Mouse (Mus musculus): Measurements from ENCODE around the gene Bag6. TPM values are rescaled to one million over a fixed set of nuclear protein-coding genes. Genes with fewer than 3 reads are reported as not detected.

Bag6 gene
- total RNA-seq (2017) = 58.8 and 103 TPM in 2 replicates

- peak; percentile 78 for ATAC-seq (replicated peaks; ENCODE audit: low read depth, poor library complexity, severe bottlenecking)
Measured at GRCm38 (mm10) chr17:35134801-35135590, at the start of gene Bag6. Gene Bag6, plus strand, starts transcription at chr17:35135178.

DNA sequence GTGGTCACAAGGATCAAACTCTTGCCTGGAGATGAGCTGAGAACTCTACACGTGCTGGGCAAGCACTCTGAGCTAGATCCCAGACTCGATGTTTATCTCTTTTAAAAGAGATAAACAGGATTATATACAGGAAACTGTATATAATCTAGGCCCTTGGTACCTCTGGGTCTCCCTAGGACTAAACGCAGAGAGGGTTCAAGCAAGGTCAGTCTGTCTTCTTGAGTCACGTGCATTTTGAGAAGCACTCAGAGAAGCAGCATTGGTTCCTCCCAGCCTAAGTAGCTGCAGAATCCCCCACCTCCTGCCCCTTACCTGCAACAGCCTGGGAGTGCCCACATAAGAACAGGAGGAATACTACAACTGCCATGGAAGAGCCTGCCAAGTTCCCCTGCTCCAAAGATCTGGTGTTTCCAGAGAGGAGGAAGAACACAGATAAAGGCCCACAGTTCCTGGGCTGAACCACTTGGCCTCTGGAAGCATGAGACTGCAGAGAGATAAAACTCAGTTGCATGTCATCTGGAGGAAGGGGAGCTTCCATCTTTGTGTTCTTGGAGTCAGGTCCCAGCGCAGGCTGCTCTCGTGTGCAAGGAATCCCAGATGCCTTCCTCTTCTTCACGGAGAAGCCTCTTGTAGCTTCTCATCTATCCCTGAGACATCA, 49.6 kb upstream of the Bag6 start, which contains the start of gene Ly6g6f:
Gene Ly6g6f, minus strand, starts transcription at position 403 of the 658 bp plus-strand sequence.
- ATAC-seq (replicated peaks; ENCODE audit: low read depth, poor library complexity, severe bottlenecking) = no peak

- no peak for ATAC-seq (replicated peaks; ENCODE audit: low read depth, poor library complexity, severe bottlenecking)
Measured at GRCm38 (mm10) chr17:35088151-35088550, 46.8 kb upstream of the Bag6 start.

GRCm38 (mm10) chr17:35088825-35089644, 45.9 kb upstream of the Bag6 start, which contains the start of gene Abhd16a:
Gene Abhd16a, plus strand, starts transcription at chr17:35089263.
- peak; percentile 94 for ATAC-seq (replicated peaks; ENCODE audit: low read depth, poor library complexity, severe bottlenecking)

- ATAC-seq (replicated peaks; ENCODE audit: low read depth, poor library complexity, severe bottlenecking) = peak; percentile 16; the same call in 1 of the 2 replicates
Measured at GRCm38 (mm10) chr17:35090166-35090932, 44.6 kb upstream of the Bag6 start.

DNA sequence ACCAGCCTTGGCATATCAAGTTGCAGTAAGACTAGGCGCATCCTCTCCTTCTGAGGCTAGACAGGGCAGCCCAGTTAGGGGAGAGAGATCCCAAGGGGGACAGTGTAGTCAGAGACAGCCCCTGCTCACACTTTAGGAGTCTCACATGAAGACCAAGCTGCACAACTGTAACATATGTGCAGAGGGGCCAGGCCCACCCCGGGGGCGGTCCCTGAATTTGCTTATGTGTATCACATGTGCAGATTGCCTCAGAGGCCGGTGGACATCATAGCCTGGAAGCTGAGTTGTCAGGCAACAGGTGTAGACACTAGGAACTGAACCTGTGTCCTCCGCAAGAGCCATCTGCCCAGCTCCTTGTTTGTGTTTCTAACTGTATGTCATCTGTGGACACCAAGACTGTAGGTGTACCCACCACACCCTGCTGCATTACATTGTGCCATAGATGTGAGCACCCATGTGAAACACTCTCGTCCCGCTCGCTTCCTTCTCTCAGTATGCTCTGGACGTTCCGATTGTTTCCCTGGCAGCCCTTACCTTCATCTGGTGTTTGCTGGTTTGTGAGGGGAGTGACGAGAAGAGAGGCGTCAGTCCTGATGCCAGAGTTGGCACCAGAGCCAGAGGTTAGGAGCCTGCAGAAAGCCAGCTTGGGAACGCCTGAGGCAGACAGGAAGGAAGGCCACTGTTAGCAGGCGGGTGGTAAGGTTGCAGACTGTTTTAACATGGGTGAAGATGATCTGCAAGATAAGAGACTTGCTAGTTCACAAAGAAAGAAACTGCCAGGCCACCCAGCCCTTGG, 42.4 kb upstream of the Bag6 start:
- ATAC-seq (replicated peaks; ENCODE audit: low read depth, poor library complexity, severe bottlenecking) = no peak

DNA sequence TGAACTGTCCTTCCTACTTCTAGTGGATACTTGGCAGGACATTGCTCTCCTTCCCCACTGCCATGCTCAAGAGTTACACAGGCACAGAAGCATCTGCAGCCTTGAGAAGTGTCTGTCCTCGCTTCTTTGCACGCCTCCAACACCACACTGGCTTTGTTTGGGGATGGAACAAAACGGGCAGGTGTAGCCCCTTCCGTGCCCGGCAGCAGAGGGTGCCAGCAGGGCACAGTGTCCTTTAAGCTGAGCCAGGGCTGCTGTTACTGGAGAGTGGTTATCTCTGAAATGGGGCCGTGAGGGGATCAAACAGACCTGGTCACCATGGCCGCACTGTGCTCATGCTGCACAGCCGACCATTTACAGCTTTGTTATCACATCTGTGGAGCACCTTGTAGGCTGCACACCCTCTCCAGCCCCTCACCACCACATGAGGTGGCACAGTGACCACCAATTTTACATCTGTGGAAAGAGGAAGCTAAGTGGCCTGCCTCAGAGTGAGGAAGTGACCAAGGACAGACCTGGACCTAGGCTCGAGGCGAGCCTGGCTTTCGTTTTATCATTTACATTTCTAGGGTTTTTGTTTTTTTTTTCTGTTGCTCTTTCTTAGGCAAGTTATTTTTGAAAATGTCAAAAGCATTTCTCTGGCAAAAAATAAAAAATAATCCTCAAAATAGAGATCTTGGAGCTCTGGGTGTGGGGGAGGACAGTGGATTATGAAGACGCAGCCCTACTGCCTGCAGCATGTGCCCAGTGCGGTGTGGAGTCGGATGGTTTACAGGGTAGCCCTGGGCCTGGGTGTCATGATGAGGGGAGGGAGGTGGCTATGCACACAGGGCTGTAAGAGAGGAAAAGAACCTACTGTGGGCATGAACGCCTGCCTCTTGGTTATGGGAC, 40.3 kb upstream of the Bag6 start:
- ATAC-seq (replicated peaks; ENCODE audit: low read depth, poor library complexity, severe bottlenecking) = no peak

GRCm38 (mm10) chr17:35096597-35096996, 38.4 kb upstream of the Bag6 start:
- no peak for ATAC-seq (replicated peaks; ENCODE audit: low read depth, poor library complexity, severe bottlenecking)

GRCm38 (mm10) chr17:35097164-35097655, 37.8 kb upstream of the Bag6 start:
- ATAC-seq (replicated peaks; ENCODE audit: low read depth, poor library complexity, severe bottlenecking) = no peak

DNA sequence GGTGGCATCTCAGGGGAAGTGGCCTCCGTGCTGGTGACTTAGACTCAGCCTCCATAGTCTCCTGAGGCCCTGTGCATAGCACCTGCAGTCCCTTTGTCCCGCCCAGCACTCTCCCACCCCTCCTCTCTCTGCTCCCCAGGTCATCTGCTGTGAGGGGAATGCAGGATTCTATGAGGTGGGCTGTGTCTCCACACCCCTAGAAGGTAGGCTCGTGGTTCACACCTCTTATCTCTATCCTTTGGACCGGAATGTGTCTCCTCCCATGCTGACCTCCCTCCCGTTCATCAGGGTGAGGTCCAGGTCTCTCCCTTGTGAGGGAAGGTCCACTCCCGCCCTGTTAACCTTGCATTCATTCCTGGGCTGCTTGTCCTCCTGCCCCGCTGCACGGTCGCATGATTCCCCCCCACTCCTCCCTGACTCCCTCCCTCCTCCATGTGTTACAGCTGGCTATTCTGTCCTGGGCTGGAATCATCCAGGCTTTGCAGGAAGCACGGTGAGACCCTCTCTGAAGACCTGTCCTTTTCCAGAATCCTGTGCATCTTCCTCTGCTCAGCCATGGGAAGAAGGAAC, 34.7 kb upstream of the Bag6 start:
- ATAC-seq (replicated peaks; ENCODE audit: low read depth, poor library complexity, severe bottlenecking) = no peak

- no peak for ATAC-seq (replicated peaks; ENCODE audit: low read depth, poor library complexity, severe bottlenecking)
Measured at GRCm38 (mm10) chr17:35101161-35101560, 33.8 kb upstream of the Bag6 start.

DNA sequence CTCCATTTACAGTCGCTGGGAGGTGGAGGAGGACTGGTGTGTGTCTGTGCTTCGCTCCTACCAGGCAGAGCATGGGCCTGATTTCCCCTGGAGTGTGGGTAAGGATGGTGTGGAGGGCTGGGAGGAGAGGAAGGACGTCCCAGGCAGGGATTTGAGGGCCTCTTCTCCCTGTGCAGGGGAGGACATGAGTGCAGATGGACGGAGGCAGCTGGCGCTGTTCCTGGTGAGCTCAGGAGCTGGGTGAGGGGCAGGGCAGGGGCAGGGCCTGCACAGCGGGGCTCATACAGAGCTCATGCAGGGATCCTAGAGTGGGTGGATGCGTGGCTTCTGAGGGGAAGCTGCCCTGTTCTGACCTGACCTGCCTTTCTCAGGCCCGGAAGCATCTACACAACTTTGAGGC, 32.7 kb upstream of the Bag6 start:
- no peak for ATAC-seq (replicated peaks; ENCODE audit: low read depth, poor library complexity, severe bottlenecking)

DNA sequence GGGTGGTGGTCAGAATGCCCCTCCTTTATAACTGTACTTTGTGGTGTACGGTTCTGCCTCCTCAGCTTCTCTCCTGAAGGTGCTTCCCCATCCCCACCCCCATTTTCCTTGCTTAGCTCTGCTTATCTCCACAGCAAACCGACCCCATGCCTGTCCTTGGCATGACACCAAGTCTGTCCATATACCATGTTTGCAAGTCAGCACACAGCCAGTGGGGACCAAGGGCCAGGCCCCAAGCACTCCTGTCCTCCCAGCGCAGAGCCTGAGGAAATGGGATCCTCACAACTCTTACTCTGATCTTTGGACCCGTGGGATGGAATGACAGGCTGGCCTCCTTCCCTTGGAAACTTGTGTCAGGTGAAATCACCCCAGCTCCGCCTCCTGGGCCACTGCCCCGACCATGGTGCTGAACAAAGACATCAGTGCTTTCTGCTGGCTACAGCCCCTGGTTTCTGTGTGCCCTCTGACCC, 31.7 kb upstream of the Bag6 start:
- ATAC-seq (replicated peaks; ENCODE audit: low read depth, poor library complexity, severe bottlenecking) = peak; percentile 58

GRCm38 (mm10) chr17:35104079-35104478, 30.9 kb upstream of the Bag6 start:
- no peak for ATAC-seq (replicated peaks; ENCODE audit: low read depth, poor library complexity, severe bottlenecking)

DNA sequence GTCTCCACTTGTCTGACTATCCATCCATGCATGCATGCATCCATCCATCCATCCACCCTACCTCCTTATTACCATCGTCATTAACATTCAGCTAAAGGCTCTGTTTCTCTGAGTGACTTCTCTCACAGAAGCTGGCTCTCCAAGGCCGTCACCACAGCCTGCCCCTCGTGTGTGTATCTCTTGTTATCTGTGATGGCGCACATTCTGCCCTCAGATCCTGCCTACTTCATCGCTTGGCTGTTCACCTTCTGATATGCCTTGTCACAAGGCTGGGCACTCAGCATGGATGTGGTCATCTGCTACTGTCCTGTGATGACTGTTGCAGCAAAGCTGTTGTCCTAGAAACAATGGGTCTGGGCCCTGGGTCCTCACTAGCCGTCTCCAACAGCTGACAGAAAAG, 30.2 kb upstream of the Bag6 start:
- ATAC-seq (replicated peaks; ENCODE audit: low read depth, poor library complexity, severe bottlenecking) = peak; percentile 55

GRCm38 (mm10) chr17:35105740-35106389, 29.1 kb upstream of the Bag6 start:
- 0 out of 2 replicates have a peak, but pooled peaks have one; percentile 22 for ATAC-seq (replicated peaks; ENCODE audit: low read depth, poor library complexity, severe bottlenecking)

- ATAC-seq (replicated peaks; ENCODE audit: low read depth, poor library complexity, severe bottlenecking) = no peak
Measured at GRCm38 (mm10) chr17:35106522-35106921, 28.5 kb upstream of the Bag6 start.

Measured in common myeloid progenitor, adult 5-6 weeks (primary cell).